Mouse (Mus musculus) midbrain, embryonic 11.5 days (tissue): ENCODE measurements around the gene Cd47. TPM values are rescaled to one million over a fixed set of nuclear protein-coding genes. Genes with fewer than 3 reads are reported as not detected.

ENCODE experiments used
- ATAC-seq: fragments of 200-750 bp; cut with Nextera tagmentation; 2 replicates; pipeline ENCODE4 v1.8.0; 2017; ENCODE audit warnings: moderate TSS enrichment, moderate library complexity; ENCODE audit not compliant: low FRiP score
- DNase-seq: peaks from one replicate; pipeline ENCODE4 v3.0.0; 2015; ENCODE audit warnings: low spot score; ENCODE audit errors: missing footprints
- H3K27ac ChIP-seq: fragments of 300-500 bp; sonication (generic); 2 replicates; pipeline ENCODE4 v1.5.1; 2014; ENCODE audit warnings: low read depth, low read length
- H3K27me3 ChIP-seq: fragments of 300-500 bp; sonication (generic); 2 replicates; pipeline ENCODE4 v1.6.1; 2014; ENCODE audit warnings: mild to moderate bottlenecking, low read length, moderate library complexity, mixed read lengths; ENCODE audit not compliant: control insufficient read depth, insufficient read depth
- H3K36me3 ChIP-seq: fragments of 300-500 bp; sonication (generic); 2 replicates; pipeline ENCODE4 v1.6.1; 2014; ENCODE audit warnings: mild to moderate bottlenecking, low read length, moderate library complexity, mixed read lengths; ENCODE audit not compliant: control insufficient read depth, insufficient read depth
- H3K4me1 ChIP-seq: fragments of 300-500 bp; sonication (generic); 2 replicates; pipeline ENCODE4 v1.6.1; 2014; ENCODE audit warnings: low read length; ENCODE audit not compliant: control insufficient read depth, insufficient read depth
- H3K4me2 ChIP-seq: fragments of 300-500 bp; sonication (generic); 2 replicates; pipeline ENCODE4 v1.6.1; 2014; ENCODE audit warnings: mild to moderate bottlenecking, moderate library complexity
- H3K4me3 ChIP-seq: fragments of 300-500 bp; sonication (generic); 2 replicates; pipeline ENCODE4 v1.5.1; 2014; ENCODE audit warnings: low read depth, low read length
- H3K9ac ChIP-seq: fragments of 300-500 bp; sonication (generic); 2 replicates; pipeline ENCODE4 v1.6.1; 2014; ENCODE audit warnings: low read length
- H3K9me3 ChIP-seq: fragments of 300-500 bp; sonication (generic); 2 replicates; pipeline ENCODE4 v1.6.1; 2016; ENCODE audit warnings: low read length; ENCODE audit not compliant: control insufficient read depth
- WGBS: fragments of 180-500 bp; shearing (Covaris S2); extraction: QIAGEN DNeasy Blood & Tissue Kit; methylation state at CpG from one replicate; pipeline ENCODE4 v1.1.7; 2014; 5-methylcytosine and 5-hydroxymethylcytosine counted together
- polyA plus RNA-seq: library from polyadenylated mRNA; unstranded; fragments of >200 nt; fragmentation: Nextera tagmentation; extraction: Ambion mirVana; gene quantifications from 2 replicates; pipeline ENCODE4 v1.2.1, GENCODE M21; 2014

Gene Cd47
- polyA plus RNA-seq, 1 experiment from 2014 or later = 57.8 TPM

GRCm38 (mm10) chr16:49868278-49868677 lies 67.9 kb downstream of the Cd47 start:
- Histone ChIP-seq H3K4me1 (no peaks in the 10 kb centered on the region), H3K36me3 (no peaks in the 10 kb centered on the region), H3K4me2 (no peak overlapping the region), H3K27me3 (no peaks in the 10 kb centered on the region), H3K9ac (no peak overlapping the region), H3K4me3 (no peak overlapping the region), H3K27ac (no peak overlapping the region), H3K9me3 (no peaks in the 10 kb centered on the region)
- ATAC-seq (no peak), DNase-seq (no peak)
- 91% methylated on average over 1 of the region's 1 CpGs for WGBS

- no peak overlapping the region for H3K27ac ChIP-seq
- no peaks in the 10 kb centered on the region for H3K27me3 ChIP-seq
- 92% methylated on average over 2 of the region's 2 CpGs for WGBS
- H3K4me3 ChIP-seq = no peak overlapping the region
- H3K4me1 ChIP-seq = no peaks in the 10 kb centered on the region
- no peaks in the 10 kb centered on the region for H3K36me3 ChIP-seq
- ATAC-seq (no peak), DNase-seq (no peak)
- no peaks in the 10 kb centered on the region for H3K9me3 ChIP-seq
- H3K9ac ChIP-seq = no peak overlapping the region
- H3K4me2 ChIP-seq = no peak overlapping the region
Observed at GRCm38 (mm10) chr16:49873918-49874317, 73.6 kb downstream of the Cd47 start.

- Histone ChIP-seq H3K4me1 (no peaks in the 10 kb centered on the region), H3K9ac (no peak overlapping the region), H3K27me3 (no peaks in the 10 kb centered on the region), H3K4me2 (no peak overlapping the region), H3K4me3 (no peak overlapping the region), H3K27ac (no peak overlapping the region), H3K36me3 (no peaks in the 10 kb centered on the region), H3K9me3 (no peaks in the 10 kb centered on the region)
- ATAC-seq (no peak), DNase-seq (no peak)
- 97% methylated on average over 1 of the region's 1 CpGs for WGBS
Observed at GRCm38 (mm10) chr16:49874546-49874945, 74.2 kb downstream of the Cd47 start.

- 89% methylated on average over 9 of the region's 9 CpGs for WGBS
- no peaks in the 10 kb centered on the region for H3K27me3 ChIP-seq
- DNase-seq (no peak), ATAC-seq (no peak)
- H3K4me1 ChIP-seq = no peaks in the 10 kb centered on the region
- H3K4me3 ChIP-seq = no peak overlapping the region
- no peaks in the 10 kb centered on the region for H3K9me3 ChIP-seq
- no peak overlapping the region for H3K4me2 ChIP-seq
- H3K27ac ChIP-seq = no peak overlapping the region
- no peaks in the 10 kb centered on the region for H3K36me3 ChIP-seq
- no peak overlapping the region for H3K9ac ChIP-seq
Observed at GRCm38 (mm10) chr16:49876291-49877030, 76.1 kb downstream of the Cd47 start.

GRCm38 (mm10) chr16:49877243-49877642 lies 76.9 kb downstream of the Cd47 start:
- no peak for ATAC-seq

GRCm38 (mm10) chr16:49878051-49878450 lies 77.7 kb downstream of the Cd47 start:
- 87% methylated on average over 2 of the region's 2 CpGs for WGBS
- ATAC-seq (no peak), DNase-seq (no peak)
- Histone ChIP-seq H3K36me3 (no peaks in the 10 kb centered on the region), H3K9ac (no peak overlapping the region), H3K4me3 (no peak overlapping the region), H3K27ac (no peak overlapping the region), H3K27me3 (no peaks in the 10 kb centered on the region), H3K4me1 (no peaks in the 10 kb centered on the region), H3K4me2 (no peak overlapping the region), H3K9me3 (no peaks in the 10 kb centered on the region)

More at GRCm38 (mm10) chr16:49877243-49877642, 76.9 kb downstream of the Cd47 start:
- Histone ChIP-seq H3K27me3 (no peaks in the 10 kb centered on the region), H3K9ac (no peak overlapping the region), H3K4me2 (no peak overlapping the region), H3K9me3 (no peaks in the 10 kb centered on the region), H3K36me3 (no peaks in the 10 kb centered on the region), H3K27ac (no peak overlapping the region), H3K4me1 (no peaks in the 10 kb centered on the region), H3K4me3 (no peak overlapping the region)
- 94% methylated on average over 9 of the region's 9 CpGs for WGBS
- no peak for DNase-seq

GRCm38 (mm10) chr16:49886403-49887066 lies 86.2 kb downstream of the Cd47 start:
- H3K36me3 ChIP-seq = no peaks in the 10 kb centered on the region
- no peak overlapping the region for H3K27ac ChIP-seq
- no peak overlapping the region for H3K9ac ChIP-seq
- H3K4me1 ChIP-seq = no peaks in the 10 kb centered on the region
- H3K4me3 ChIP-seq = no peak overlapping the region
- ATAC-seq (no peak), DNase-seq (no peak)
- 92% methylated on average over 9 of the region's 9 CpGs for WGBS
- no peaks in the 10 kb centered on the region for H3K9me3 ChIP-seq
- no peak overlapping the region for H3K4me2 ChIP-seq
- H3K27me3 ChIP-seq = no peaks in the 10 kb centered on the region

GRCm38 (mm10) chr16:49887290-49887689 lies 87.0 kb downstream of the Cd47 start:
- Histone ChIP-seq H3K9me3 (no peaks in the 10 kb centered on the region; the same call in 1 of the 2 replicates), H3K27ac (no peak overlapping the region), H3K36me3 (no peaks in the 10 kb centered on the region), H3K4me3 (no peak overlapping the region), H3K4me2 (no peak overlapping the region), H3K27me3 (no peaks in the 10 kb centered on the region), H3K9ac (no peak overlapping the region), H3K4me1 (no peaks in the 10 kb centered on the region)
- ATAC-seq (no peak), DNase-seq (no peak)
- WGBS = 93% methylated on average over 3 of the region's 3 CpGs

- Histone ChIP-seq H3K4me1 (no peaks in the 10 kb centered on the region), H3K4me2 (no peak overlapping the region), H3K9me3 (no peaks in the 10 kb centered on the region; the same call in 1 of the 2 replicates), H3K9ac (no peak overlapping the region), H3K27ac (no peak overlapping the region), H3K27me3 (no peaks in the 10 kb centered on the region), H3K36me3 (no peaks in the 10 kb centered on the region), H3K4me3 (no peak overlapping the region)
- DNase-seq = no peak
- 90% methylated on average over 9 of the region's 9 CpGs for WGBS
- ATAC-seq = no peak
Observed at GRCm38 (mm10) chr16:49887811-49888564, 87.7 kb downstream of the Cd47 start.
